Mouse (Mus musculus): ENCODE results near the gene Acyp1. TPM values are rescaled to one million over a fixed set of nuclear protein-coding genes. Genes with fewer than 3 reads are reported as not detected.

Acyp1 gene
- total RNA-seq, 2 experiments from 2014 or later: 26.9 to 31.7 TPM

- no peak for DNase-seq (ENCODE audit: low spot score in 2 of 2)
- Histone ChIP-seq H3K4me3 (peak overlapping the region; percentile 87), H3K27ac (peak overlapping the region; percentile 97)
- TF ChIP-seq CTCF (conservative IDR thresholded peaks at IDR 0.05): no peak
Measured at GRCm38 (mm10) chr12:85279396-85280080, 8.7 kb downstream of the Acyp1 start.

GRCm38 (mm10) chr12:85278919-85279318, 9.3 kb downstream of the Acyp1 start:
- Histone ChIP-seq H3K4me3 (no peak overlapping the region), H3K27ac (no peak overlapping the region)
- no peak for DNase-seq (ENCODE audit: low spot score in 2 of 2)
- TF ChIP-seq CTCF (conservative IDR thresholded peaks at IDR 0.05): 0 out of 2 replicates have a peak, but pooled peaks have one; percentile 4

GRCm38 (mm10) chr12:85276273-85276672, 12.0 kb downstream of the Acyp1 start:
- DNase-seq (ENCODE audit: low spot score in 2 of 2): no peak
- H3K27ac ChIP-seq: no peak overlapping the region
- no peak overlapping the region for H3K4me3 ChIP-seq
- TF ChIP-seq CTCF (conservative IDR thresholded peaks at IDR 0.05): no peak

- TF ChIP-seq CTCF (conservative IDR thresholded peaks at IDR 0.05): no peak
- Histone ChIP-seq H3K27ac (no peak overlapping the region), H3K4me3 (no peak overlapping the region)
- no peak for DNase-seq (ENCODE audit: low spot score in 2 of 2)
Measured at GRCm38 (mm10) chr12:85273508-85273907, 14.7 kb downstream of the Acyp1 start.

- Histone ChIP-seq H3K27ac (no peak overlapping the region), H3K4me3 (no peak overlapping the region)
- TF ChIP-seq CTCF (conservative IDR thresholded peaks at IDR 0.05): no peak
- DNase-seq (ENCODE audit: low spot score in 2 of 2): no peak
Measured at GRCm38 (mm10) chr12:85271843-85272206, 16.4 kb downstream of the Acyp1 start.

GRCm38 (mm10) chr12:85271132-85271842, 17.0 kb downstream of the Acyp1 start:
- H3K4me3 ChIP-seq: no peak overlapping the region
- 0 out of 2 replicates have a peak, but pooled peaks have one; percentile 23 for TF ChIP-seq CTCF (conservative IDR thresholded peaks at IDR 0.05)
- no peak for DNase-seq (ENCODE audit: low spot score in 2 of 2)
- no peak overlapping the region for H3K27ac ChIP-seq

GRCm38 (mm10) chr12:85270319-85270718, 17.9 kb downstream of the Acyp1 start, which contains the start of gene Mlh3:
Mlh3 (minus strand) TSS chr12:85270599.
- H3K27ac ChIP-seq: peak within 1 kb of the TSS; percentile 98
- peak within 1 kb of the TSS; percentile 71 for H3K4me3 ChIP-seq
- peak; percentile 66 for TF ChIP-seq CTCF (conservative IDR thresholded peaks at IDR 0.05)
- DNase-seq (ENCODE audit: low spot score in 2 of 2): peak; percentile 86 to 87

GRCm38 (mm10) chr12:85269821-85270220, 18.4 kb downstream of the Acyp1 start:
- no peak for DNase-seq (ENCODE audit: low spot score in 2 of 2)
- peak overlapping the region; percentile 71 for H3K4me3 ChIP-seq
- H3K27ac ChIP-seq: peak overlapping the region; percentile 98
- TF ChIP-seq CTCF (conservative IDR thresholded peaks at IDR 0.05): no peak

- no peak overlapping the region for H3K27ac ChIP-seq
- DNase-seq (ENCODE audit: low spot score in 2 of 2): no peak
- TF ChIP-seq CTCF (conservative IDR thresholded peaks at IDR 0.05): no peak
- no peak overlapping the region for H3K4me3 ChIP-seq
Measured at GRCm38 (mm10) chr12:85266248-85266647, 22.0 kb downstream of the Acyp1 start.

GRCm38 (mm10) chr12:85264940-85265339, 23.3 kb downstream of the Acyp1 start:
- TF ChIP-seq CTCF (conservative IDR thresholded peaks at IDR 0.05): peak; percentile 28; the same call in 1 of the 2 replicates
- H3K4me3 ChIP-seq: no peak overlapping the region
- H3K27ac ChIP-seq: no peak overlapping the region
- no peak for DNase-seq (ENCODE audit: low spot score in 2 of 2)

GRCm38 (mm10) chr12:85264531-85264930, 23.7 kb downstream of the Acyp1 start:
- DNase-seq (ENCODE audit: low spot score in 2 of 2): no peak
- TF ChIP-seq CTCF (conservative IDR thresholded peaks at IDR 0.05): no peak
- Histone ChIP-seq H3K4me3 (no peak overlapping the region), H3K27ac (no peak overlapping the region)

- Histone ChIP-seq H3K27ac (peak overlapping the region; percentile 23), H3K4me3 (no peak overlapping the region)
- TF ChIP-seq CTCF (conservative IDR thresholded peaks at IDR 0.05): no peak
- DNase-seq (ENCODE audit: low spot score in 2 of 2): no peak
Measured at GRCm38 (mm10) chr12:85263190-85263589, 25.0 kb downstream of the Acyp1 start.

- no peak for TF ChIP-seq CTCF (conservative IDR thresholded peaks at IDR 0.05)
- no peak for DNase-seq (ENCODE audit: low spot score in 2 of 2)
- Histone ChIP-seq H3K27ac (peak overlapping the region; percentile 23; the same call in 1 of the 2 replicates), H3K4me3 (no peak overlapping the region)
Measured at GRCm38 (mm10) chr12:85262489-85262888, 25.7 kb downstream of the Acyp1 start.

Measured in layer of hippocampus, adult 2 months (tissue).